Mouse (Mus musculus) small intestine, adult 2 months (tissue): ENCODE results near the gene Slf1.

ENCODE experiments used
- CTCF ChIP-seq: fragments of 200-500 bp; IDR thresholded peaks from 2 replicates; pipeline ENCODE4 v1.5.1; 2012; ENCODE audit warnings: low read depth, mild to moderate bottlenecking, control low read depth, inconsistent platforms, low read length, moderate library complexity, mixed read lengths; ENCODE audit not compliant: insufficient replicate concordance, insufficient read length; ENCODE audit errors: extremely low read depth
- POLR2A ChIP-seq: fragments of 200-500 bp; IDR thresholded peaks from 2 replicates; pipeline ENCODE4 v1.6.1; 2012; ENCODE audit warnings: low read depth, mild to moderate bottlenecking, control low read depth, inconsistent platforms, low read length, moderate library complexity

GRCm38 (mm10) chr13:77140890-77141289, 5.6 kb upstream of the Slf1 start:
- no peak for TF ChIP-seq POLR2A
- no peak for TF ChIP-seq CTCF
